Mouse (Mus musculus) heart, adult 18-20 months (tissue): ENCODE data around the gene Eif3f. TPM values are rescaled to one million over a fixed set of nuclear protein-coding genes. Genes with fewer than 3 reads are reported as not detected.

Experiments used
- DNase-seq, 2 experiments: peaks; one replicate each; pipeline ENCODE4 v3.0.0; 2021 to 2022; ENCODE audit warnings: mixed read lengths in 1 of 2
- long read RNA-seq, 2 experiments: library from polyadenylated mRNA; stranded (forward); transcript quantifications; one replicate each; pipeline ENCODE4 v2.0.0; 2021
- total RNA-seq, 2 experiments: library from RNA; stranded (reverse); gene quantifications; 2 replicates each; pipeline ENCODE4 v1.2.3; 2021

Gene Eif3f
- 10 to 100 TPM; 88.1 to 95.2 TPM for total RNA-seq
- long read RNA-seq, experiment 1, transcript Eif3f-201 (8 exons, 2,514 nt): major isoform, 91 of 95 reads
- long read RNA-seq, experiment 1, partial matches to known transcripts: 4 of 95 reads
- long read RNA-seq, experiment 1, other reads (novel, unspliced or antisense): 0 of 95 reads
- long read RNA-seq, experiment 2, transcript Eif3f-201 (8 exons, 2,514 nt): major isoform, 52 of 63 reads
- long read RNA-seq, experiment 2, partial matches to known transcripts: 11 of 63 reads
- long read RNA-seq, experiment 2, other reads (novel, unspliced or antisense): 0 of 63 reads

GRCm38 (mm10) chr7:108933794-108934731 lies at the start of gene Eif3f:
Eif3f (plus strand) TSS chr7:108934417.
- peak; percentile 96 to 97 for DNase-seq

GRCm38 (mm10) chr7:108884906-108885305 lies 49.3 kb upstream of the Eif3f start, which contains the start of gene Olfr518:
Olfr518 (minus strand) TSS chr7:108885006.
- DNase-seq: no peak

- DNase-seq: no peak
Observed at GRCm38 (mm10) chr7:108894320-108894719, 39.9 kb upstream of the Eif3f start, which contains the start of gene Olfr519. Olfr519 (minus strand) TSS chr7:108894420.

- DNase-seq: no peak
Observed at GRCm38 (mm10) chr7:108903969-108904368, 30.2 kb upstream of the Eif3f start.

GRCm38 (mm10) chr7:108927043-108927442 lies 7.2 kb upstream of the Eif3f start:
- DNase-seq: no peak

- no peak for DNase-seq
Observed at GRCm38 (mm10) chr7:108928280-108929188, 5.7 kb upstream of the Eif3f start.

- DNase-seq: peak; percentile 43
Observed at GRCm38 (mm10) chr7:108929726-108930393, 4.4 kb upstream of the Eif3f start, which contains the start of gene Nlrp10. Nlrp10 (minus strand) TSS chr7:108930178.

- no peak for DNase-seq
Observed at GRCm38 (mm10) chr7:108934836-108935235, 619 bp downstream of the Eif3f start.

- DNase-seq: no peak
Observed at GRCm38 (mm10) chr7:108935411-108935810, 1.2 kb downstream of the Eif3f start.

- no peak for DNase-seq
Observed at GRCm38 (mm10) chr7:108936591-108936990, 2.4 kb downstream of the Eif3f start.

- no peak for DNase-seq
Observed at GRCm38 (mm10) chr7:108941466-108941865, 7.2 kb downstream of the Eif3f start.

GRCm38 (mm10) chr7:108944002-108944401 lies 9.8 kb downstream of the Eif3f start:
- peak; percentile 31 to 56 for DNase-seq

- no peak for DNase-seq
Observed at GRCm38 (mm10) chr7:108948611-108949010, 14.4 kb downstream of the Eif3f start.

GRCm38 (mm10) chr7:108949301-108949700 lies 15.1 kb downstream of the Eif3f start:
- no peak for DNase-seq

- DNase-seq: peak; percentile 47 to 48
Observed at GRCm38 (mm10) chr7:108950312-108950761, 16.1 kb downstream of the Eif3f start, which contains the start of gene Tub. Tub (plus strand) TSS chr7:108950338.

GRCm38 (mm10) chr7:108950762-108951331 lies 16.6 kb downstream of the Eif3f start:
- peak in 1 of 2 experiments; percentile 4 for DNase-seq

- no peak for DNase-seq
Observed at GRCm38 (mm10) chr7:108952801-108953200, 18.6 kb downstream of the Eif3f start.

- no peak for DNase-seq
Observed at GRCm38 (mm10) chr7:108954185-108954584, 20.0 kb downstream of the Eif3f start.

GRCm38 (mm10) chr7:108957734-108958133 lies 23.5 kb downstream of the Eif3f start:
- no peak for DNase-seq

GRCm38 (mm10) chr7:108965968-108966367 lies 31.8 kb downstream of the Eif3f start:
- DNase-seq: no peak
